Mouse (Mus musculus) spleen, adult 2 months (tissue): ENCODE results near the gene Rpl35. TPM values are rescaled to one million over a fixed set of nuclear protein-coding genes. Genes with fewer than 3 reads are reported as not detected.
"Not testable (repeated sequence)": the region's sequence is repeated elsewhere in the genome, so short reads cannot be mapped to it uniquely, and the experiment has no call there.

ENCODE experiments used
- DNase-seq, 2 experiments: peaks; one replicate each; pipeline versions ENCODE4 v3.0.0 to v3.0.0-alpha.2; 2012 to 2021; ENCODE audit warnings: low spot score in 2 of 2, low read depth in 1 of 2
- H3K27ac ChIP-seq: fragments of 200-500 bp; 2 replicates; pipeline ENCODE4 v1.5.1; 2012; ENCODE audit warnings: low read length, inconsistent platforms; ENCODE audit not compliant: insufficient read depth
- H3K27me3 ChIP-seq: fragments of 200-500 bp; 2 replicates; pipeline ENCODE4 v1.6.1; 2012; ENCODE audit warnings: mild to moderate bottlenecking, moderate library complexity, low read length, inconsistent platforms; ENCODE audit not compliant: control insufficient read depth, insufficient read depth
- H3K36me3 ChIP-seq: fragments of 200-500 bp; 2 replicates; pipeline ENCODE4 v1.6.1; 2012; ENCODE audit warnings: mild to moderate bottlenecking, low read length, inconsistent platforms; ENCODE audit not compliant: control insufficient read depth, insufficient read depth
- H3K4me1 ChIP-seq: fragments of 200-500 bp; 2 replicates; pipeline ENCODE4 v1.6.1; 2011; ENCODE audit warnings: inconsistent platforms; ENCODE audit not compliant: control insufficient read depth, insufficient read depth, insufficient read length
- H3K4me3 ChIP-seq: fragments of 200-500 bp; 2 replicates; pipeline ENCODE4 v1.5.1; 2011; ENCODE audit warnings: mild to moderate bottlenecking, inconsistent platforms; ENCODE audit not compliant: insufficient read depth, insufficient read length; ENCODE audit errors: extremely low read depth
- CTCF ChIP-seq: fragments of 200-500 bp; IDR thresholded peaks from 2 replicates; pipeline ENCODE4 v1.5.1; 2011; ENCODE audit warnings: mild to moderate bottlenecking, inconsistent platforms; ENCODE audit not compliant: insufficient read depth, insufficient read length, insufficient replicate concordance; ENCODE audit errors: extremely low read depth
- POLR2A ChIP-seq: fragments of 200-500 bp; IDR thresholded peaks from 2 replicates; pipeline ENCODE4 v1.6.1; 2011; ENCODE audit warnings: low read depth, low read length, inconsistent platforms
- WGBS: fragments of 180-500 bp; shearing (Covaris S2); methylation state at CpG from one replicate; pipeline ENCODE4 v1.1.7; 2018; 5-methylcytosine and 5-hydroxymethylcytosine counted together
- polyA plus RNA-seq: library from polyadenylated mRNA; depleted of rRNA; stranded (reverse); fragments of >200 nt; gene quantifications from 2 replicates; pipeline ENCODE4 v1.2.3, GENCODE M21; 2012

The Rpl35 gene
- polyA plus RNA-seq, 1 experiment, result 149 TPM

DNA sequence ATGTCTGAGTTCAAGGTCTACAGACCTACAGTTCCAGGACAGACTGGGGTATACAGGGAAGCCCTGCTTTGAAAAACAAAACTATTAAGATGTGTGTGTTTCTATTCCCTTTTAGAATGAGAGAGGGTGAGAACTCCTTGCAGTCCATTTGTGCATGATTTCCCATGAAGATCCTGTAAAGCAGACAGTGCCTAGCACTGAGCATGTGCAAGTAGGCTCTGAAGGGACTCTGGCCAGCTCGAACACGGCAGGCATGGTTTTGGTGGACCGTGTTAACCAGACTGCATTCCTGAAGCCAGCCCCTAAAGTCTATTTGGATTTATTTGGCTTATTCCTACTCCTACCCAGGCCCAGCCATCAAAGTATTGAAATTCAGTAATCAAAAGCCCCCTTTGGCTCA, 6.5 kb upstream of the Rpl35 start:
- H3K4me1 ChIP-seq, result peaks cover 18% of the 10 kb centered on the region
- H3K27me3 ChIP-seq, result no peaks in the 10 kb centered on the region
- H3K27ac ChIP-seq, result peak overlapping the region; percentile 66
- no peak for TF ChIP-seq CTCF
- TF ChIP-seq POLR2A, result no peak
- no peak overlapping the region for H3K4me3 ChIP-seq
- no peak for DNase-seq
- H3K36me3 ChIP-seq, result peaks cover 32% of the 10 kb centered on the region
- 80% methylated on average over 3 of the region's 3 CpGs for WGBS

DNA sequence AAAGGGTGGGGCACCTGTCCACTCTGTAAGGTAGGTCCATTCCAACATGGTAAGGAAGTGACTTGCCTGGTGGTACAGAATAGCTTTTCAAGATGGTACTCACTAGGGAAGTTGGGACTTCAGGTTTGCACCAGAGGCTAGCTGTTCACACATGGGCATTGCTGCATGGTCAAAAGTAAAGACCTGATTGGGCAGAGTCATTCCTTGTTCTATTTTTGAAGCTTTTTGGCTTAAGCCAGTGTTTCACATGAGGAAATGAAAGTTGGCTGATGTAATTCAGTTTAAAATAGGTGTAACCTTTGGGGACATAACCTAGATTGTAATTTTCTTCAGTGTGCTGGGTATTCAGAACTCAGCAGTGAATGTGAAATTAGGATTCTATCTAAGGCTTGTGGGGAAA, 5.8 kb upstream of the Rpl35 start:
- H3K4me3 ChIP-seq, result no peak overlapping the region
- H3K27me3 ChIP-seq, result no peaks in the 10 kb centered on the region
- TF ChIP-seq CTCF (no peak), POLR2A (no peak)
- peaks cover 16% of the 10 kb centered on the region for H3K4me1 ChIP-seq
- H3K27ac ChIP-seq, result peak overlapping the region; percentile 79
- peaks cover 31% of the 10 kb centered on the region for H3K36me3 ChIP-seq
- peak; percentile 33 to 44 for DNase-seq

DNA sequence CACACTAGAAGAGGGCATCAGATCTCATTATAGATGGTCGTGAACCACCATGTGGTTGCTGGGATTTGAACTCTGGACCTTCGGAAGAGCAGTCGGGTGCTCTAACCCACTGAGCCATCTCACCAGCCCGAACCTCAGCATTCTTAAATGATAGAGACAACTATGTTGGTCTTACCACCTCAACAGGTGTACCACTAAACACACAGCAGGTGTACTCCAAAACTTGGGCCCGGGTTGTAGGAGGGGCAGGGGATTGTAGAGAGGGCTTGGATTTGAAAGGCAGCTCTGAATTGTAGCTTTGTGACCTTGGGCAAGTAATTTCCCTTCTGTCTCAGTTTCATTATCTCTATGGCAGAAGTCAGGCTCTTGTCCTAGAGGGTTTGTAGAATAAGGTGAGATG, 4.7 kb upstream of the Rpl35 start:
- not testable (repeated sequence) for DNase-seq, H3K27me3 ChIP-seq, H3K4me3 ChIP-seq
- Histone ChIP-seq H3K36me3 (peaks cover 23% of the 10 kb centered on the region), H3K27ac (peak overlapping the region; percentile 79; the same call in 1 of the 2 replicates), H3K4me1 (peaks cover 20% of the 10 kb centered on the region)
- WGBS, result 87% methylated on average over 5 of the region's 5 CpGs

DNA sequence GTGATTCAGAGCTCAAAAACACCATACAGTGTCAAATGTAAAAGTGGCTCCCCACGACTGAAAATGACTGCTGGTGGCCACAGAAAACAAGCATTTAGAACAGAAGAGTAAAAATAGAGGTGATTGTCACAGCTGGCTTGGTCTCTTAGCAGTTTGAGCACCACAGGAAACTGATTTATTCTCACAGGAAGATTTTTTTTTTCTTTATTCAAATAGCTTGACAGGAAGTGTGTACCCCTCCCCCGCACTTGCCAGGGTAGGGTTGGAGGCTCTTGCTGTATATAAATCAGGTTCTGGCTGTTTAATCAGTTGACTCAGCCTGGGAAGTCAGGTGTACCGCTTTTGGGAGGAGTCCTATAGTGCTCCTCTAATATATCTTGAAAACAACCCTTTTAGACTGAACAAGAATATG, 3.5 kb upstream of the Rpl35 start:
- no peak for TF ChIP-seq POLR2A
- TF ChIP-seq CTCF, result no peak
- peaks cover 24% of the 10 kb centered on the region for H3K4me1 ChIP-seq
- DNase-seq, result peak; percentile 78 to 87
- 1% methylated on average over 3 of the region's 3 CpGs for WGBS
- peak overlapping the region; percentile 92 for H3K27ac ChIP-seq
- H3K36me3 ChIP-seq, result peaks cover 11% of the 10 kb centered on the region
- H3K27me3 ChIP-seq, result no peaks in the 10 kb centered on the region
- H3K4me3 ChIP-seq, result peak overlapping the region; percentile 91

DNA sequence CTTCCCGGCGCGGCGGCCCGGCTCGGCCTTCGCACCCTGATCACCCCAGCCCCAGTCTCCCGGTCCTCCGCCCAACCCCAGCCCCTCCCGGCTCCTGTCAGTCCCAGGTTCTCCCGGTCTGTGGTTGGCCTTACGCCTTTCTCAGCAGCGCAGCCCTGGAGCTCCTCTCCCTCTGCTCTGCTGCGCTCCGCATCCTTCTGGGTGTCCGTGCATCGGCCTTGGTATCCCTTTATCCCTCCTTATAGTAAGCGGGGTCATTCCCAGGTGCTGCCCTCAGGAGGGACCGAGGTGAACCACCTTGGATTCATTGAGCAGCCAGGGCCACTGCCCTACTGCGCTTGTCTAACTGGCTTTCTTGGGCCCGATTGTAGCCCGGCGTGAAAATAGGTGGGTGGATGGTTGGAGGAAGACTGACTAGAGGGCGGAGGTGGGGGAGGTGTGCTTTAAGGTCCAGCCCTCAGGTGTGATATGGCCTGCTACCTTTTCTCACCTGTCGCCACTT, 3.0 kb upstream of the Rpl35 start:
- DNase-seq, result peak in 1 of 2 experiments; percentile 37
- WGBS, result 1% methylated on average over 25 of the region's 25 CpGs
- Histone ChIP-seq H3K36me3 (peaks cover 6% of the 10 kb centered on the region; the same call in 1 of the 2 replicates), H3K4me3 (peak overlapping the region; percentile 91), H3K27ac (peak overlapping the region; percentile 92), H3K4me1 (peaks cover 29% of the 10 kb centered on the region), H3K27me3 (no peaks in the 10 kb centered on the region)
- TF ChIP-seq CTCF, result no peak
- TF ChIP-seq POLR2A, result no peak

DNA sequence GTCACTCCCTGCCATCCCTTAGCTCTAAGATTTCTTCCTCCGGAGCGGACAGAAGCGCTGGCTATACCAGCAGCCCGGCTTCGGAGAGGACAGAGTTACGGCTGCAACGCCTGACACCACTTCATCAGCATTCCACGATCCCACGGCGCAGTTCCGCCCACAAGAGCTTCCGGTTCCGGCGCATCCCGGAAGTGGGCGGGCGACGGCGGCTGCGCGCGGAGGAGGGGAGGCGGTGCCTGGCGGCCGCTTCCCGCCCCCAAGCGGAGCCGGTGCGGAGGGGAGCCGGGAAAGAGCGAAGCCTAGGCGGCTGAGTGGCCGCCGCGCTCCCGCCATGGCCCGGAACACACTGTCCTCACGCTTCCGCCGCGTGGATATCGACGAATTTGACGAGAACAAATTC, 2.4 kb upstream of the Rpl35 start:
- H3K4me3 ChIP-seq, result peak overlapping the region; percentile 91
- H3K4me1 ChIP-seq, result peaks cover 25% of the 10 kb centered on the region; the same call in 1 of the 2 replicates
- under 1% methylated on average over 44 of the region's 44 CpGs for WGBS
- no peak for TF ChIP-seq CTCF
- TF ChIP-seq POLR2A, result peak; percentile 46; the same call in 1 of the 2 replicates
- peaks cover 5% of the 10 kb centered on the region for H3K36me3 ChIP-seq
- H3K27ac ChIP-seq, result peak overlapping the region; percentile 92
- no peaks in the 10 kb centered on the region for H3K27me3 ChIP-seq
- peak; percentile 82 to 94 for DNase-seq

DNA sequence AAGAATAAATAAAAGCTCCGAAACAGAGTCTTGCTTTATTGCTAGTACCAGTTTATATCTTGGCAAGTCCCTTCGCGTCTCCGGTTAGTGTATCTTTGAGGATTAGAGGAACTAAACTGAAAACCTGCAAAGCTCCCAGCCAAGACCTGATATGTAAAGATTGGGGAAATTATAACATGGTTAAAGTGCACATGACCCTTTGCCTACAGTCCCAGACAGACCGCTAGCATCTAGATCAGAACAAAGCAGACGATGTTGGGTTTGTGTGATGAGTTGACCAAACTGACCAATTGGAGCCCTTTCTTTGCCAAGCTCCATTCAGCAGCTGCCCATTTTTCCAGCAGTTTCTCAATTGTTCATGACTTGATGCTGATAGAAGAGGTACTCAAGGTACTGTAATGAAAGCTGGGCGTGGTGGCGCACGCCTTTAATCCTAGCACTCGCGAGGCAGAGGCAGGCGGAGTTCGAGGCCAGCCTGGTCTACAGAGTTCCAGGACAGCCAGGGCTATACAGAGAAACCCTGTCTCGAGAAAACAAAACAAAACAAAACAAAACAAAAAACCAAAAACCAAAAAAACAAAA, 816 bp upstream of the Rpl35 start:
- TF ChIP-seq POLR2A (no peak), CTCF (no peak)
- no peak for DNase-seq
- Histone ChIP-seq H3K27me3 (no peaks in the 10 kb centered on the region), H3K4me1 (peaks cover 20% of the 10 kb centered on the region; the same call in 1 of the 2 replicates), H3K36me3 (peaks cover 11% of the 10 kb centered on the region), H3K27ac (no peak overlapping the region), H3K4me3 (0 out of 2 replicates have a peak overlapping the region, but pooled peaks have one; percentile 34)
- WGBS, result 89% methylated on average over 14 of the region's 14 CpGs
